Mouse (Mus musculus) stomach, embryonic 16.5 days (tissue): ENCODE measurements around the gene Atp8a2. TPM values are rescaled to one million over a fixed set of nuclear protein-coding genes. Genes with fewer than 3 reads are reported as not detected.

ENCODE experiments used
- ATAC-seq: fragments of 200-750 bp; cut with Nextera tagmentation; 2 replicates; pipeline ENCODE4 v1.8.0; 2017; ENCODE audit warnings: moderate number of reproducible peaks, moderate TSS enrichment; ENCODE audit not compliant: insufficient read depth, low FRiP score
- H3K27ac ChIP-seq: fragments of 300-500 bp; sonication (generic); 2 replicates; pipeline ENCODE4 v1.5.1; 2014; ENCODE audit warnings: low read length
- H3K27me3 ChIP-seq: fragments of 300-500 bp; sonication (generic); 2 replicates; pipeline ENCODE4 v1.6.1; 2014; ENCODE audit warnings: low read length, control low read depth, mixed read lengths; ENCODE audit not compliant: control insufficient read depth, insufficient read depth
- H3K36me3 ChIP-seq: fragments of 300-500 bp; sonication (generic); 2 replicates; pipeline ENCODE4 v1.6.1; 2014; ENCODE audit warnings: low read length; ENCODE audit not compliant: control insufficient read depth, insufficient read depth
- H3K4me1 ChIP-seq: fragments of 300-500 bp; sonication (generic); 2 replicates; pipeline ENCODE4 v1.6.1; 2014; ENCODE audit warnings: low read length, control low read depth, mixed read lengths; ENCODE audit not compliant: control insufficient read depth, insufficient read depth
- H3K4me2 ChIP-seq: fragments of 300-500 bp; sonication (generic); 2 replicates; pipeline ENCODE4 v1.6.1; 2014; ENCODE audit warnings: low read depth, low read length, mixed read lengths
- H3K4me3 ChIP-seq: fragments of 300-500 bp; sonication (generic); replicated peaks from 2 replicates; pipeline ENCODE4 v1.5.1; 2014; ENCODE audit warnings: mild to moderate bottlenecking, low read length
- H3K9ac ChIP-seq: fragments of 300-500 bp; sonication (generic); 2 replicates; pipeline ENCODE4 v1.6.1; 2014; ENCODE audit warnings: low read length
- H3K9me3 ChIP-seq: fragments of 300-500 bp; sonication (generic); replicated peaks from 2 replicates; pipeline ENCODE4 v1.6.1; 2016; ENCODE audit warnings: low read length, control low read depth; ENCODE audit not compliant: control insufficient read depth
- WGBS: fragments of 180-500 bp; shearing (Covaris S2); extraction: QIAGEN DNeasy Blood & Tissue Kit; methylation state at CpG from one replicate; pipeline ENCODE4 v1.1.7; 2014; 5-methylcytosine and 5-hydroxymethylcytosine counted together
- polyA plus RNA-seq: library from polyadenylated mRNA; unstranded; fragments of >200 nt; fragmentation: Nextera tagmentation; extraction: Ambion mirVana; gene quantifications from 2 replicates; pipeline ENCODE4 v1.2.1, GENCODE M21; 2015

Atp8a2 gene
- polyA plus RNA-seq, 1 experiment from 2014 or later, result 5.4 TPM

DNA sequence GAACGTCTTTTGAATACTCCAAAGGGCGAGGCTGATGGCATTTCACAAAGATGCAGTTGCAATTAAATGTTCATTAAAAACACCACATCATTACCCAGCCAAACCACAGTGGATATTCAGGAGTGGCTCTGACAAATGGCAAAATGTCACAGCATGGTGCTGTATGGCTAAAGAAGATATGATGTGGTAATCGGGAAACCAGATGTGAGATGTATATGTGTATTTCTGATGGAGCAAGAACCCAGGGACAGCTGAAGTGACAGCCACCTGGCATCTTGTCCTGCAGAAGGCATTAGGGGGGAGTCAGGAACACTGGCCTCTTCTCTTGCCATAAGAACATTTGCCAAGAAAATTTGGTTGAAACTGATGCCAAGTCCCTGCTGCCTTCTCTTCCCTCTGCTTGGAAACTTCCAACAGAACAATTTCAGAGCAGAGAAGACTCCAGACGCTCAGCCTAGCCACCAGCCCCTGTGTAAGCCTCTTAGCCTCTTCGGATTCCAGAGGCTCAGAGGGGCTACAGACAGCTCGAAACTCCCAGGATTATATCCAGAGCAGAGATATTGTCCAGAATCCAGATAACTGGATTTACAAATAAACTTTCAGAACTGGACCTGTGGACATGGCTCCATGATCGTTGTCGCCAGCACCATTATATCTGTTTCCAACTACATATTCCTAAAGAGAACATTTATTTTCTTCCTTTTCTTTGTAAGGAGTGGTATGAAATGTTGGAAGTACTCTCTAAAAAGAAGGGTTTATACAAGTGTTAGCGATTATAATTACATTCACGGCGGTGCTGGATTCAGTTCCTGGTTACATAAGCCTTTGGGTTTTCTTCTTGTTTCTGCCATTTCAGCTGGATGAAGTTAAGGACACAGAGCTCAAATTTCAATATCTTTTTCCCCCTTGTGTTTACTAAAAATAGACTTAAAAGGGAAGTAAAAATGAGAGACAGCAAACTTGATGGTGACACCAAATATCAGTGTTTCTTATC lies 413.3 kb downstream of the Atp8a2 start:
- WGBS, result 72% methylated on average over 11 of the region's 11 CpGs
- no peak overlapping the region for H3K27ac ChIP-seq
- H3K4me3 ChIP-seq, result no peak overlapping the region
- no peak overlapping the region for H3K9ac ChIP-seq
- H3K27me3 ChIP-seq, result no peaks in the 10 kb centered on the region
- ATAC-seq, result no peak
- no peaks in the 10 kb centered on the region for H3K36me3 ChIP-seq
- no peaks in the 10 kb centered on the region for H3K9me3 ChIP-seq
- H3K4me1 ChIP-seq, result no peaks in the 10 kb centered on the region
- no peak overlapping the region for H3K4me2 ChIP-seq

DNA sequence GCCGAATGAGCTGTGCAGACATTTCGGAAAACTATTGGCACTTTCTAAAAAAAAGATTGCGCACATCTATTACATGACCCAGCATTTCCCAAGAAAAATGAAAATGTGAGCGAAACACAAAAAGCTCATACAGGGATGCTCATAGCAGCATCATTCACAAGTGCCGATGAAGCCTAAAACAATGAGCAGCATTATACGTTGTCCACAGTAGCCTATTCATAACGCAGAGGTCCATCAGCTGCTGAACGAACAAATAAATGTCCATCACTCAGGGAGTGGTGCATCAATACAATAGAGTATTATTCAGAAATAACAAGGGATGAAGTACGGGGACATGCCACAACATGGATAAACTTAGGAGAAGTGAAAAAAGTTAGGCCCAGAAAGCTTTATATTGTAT lies 416.6 kb downstream of the Atp8a2 start:
- no peak overlapping the region for H3K27ac ChIP-seq
- 84% methylated on average over 9 of the region's 9 CpGs for WGBS
- ATAC-seq, result no peak
- H3K36me3 ChIP-seq, result no peaks in the 10 kb centered on the region
- no peaks in the 10 kb centered on the region for H3K9me3 ChIP-seq
- no peak overlapping the region for H3K4me2 ChIP-seq
- no peak overlapping the region for H3K9ac ChIP-seq
- no peak overlapping the region for H3K4me3 ChIP-seq
- H3K27me3 ChIP-seq, result no peaks in the 10 kb centered on the region
- no peaks in the 10 kb centered on the region for H3K4me1 ChIP-seq

DNA sequence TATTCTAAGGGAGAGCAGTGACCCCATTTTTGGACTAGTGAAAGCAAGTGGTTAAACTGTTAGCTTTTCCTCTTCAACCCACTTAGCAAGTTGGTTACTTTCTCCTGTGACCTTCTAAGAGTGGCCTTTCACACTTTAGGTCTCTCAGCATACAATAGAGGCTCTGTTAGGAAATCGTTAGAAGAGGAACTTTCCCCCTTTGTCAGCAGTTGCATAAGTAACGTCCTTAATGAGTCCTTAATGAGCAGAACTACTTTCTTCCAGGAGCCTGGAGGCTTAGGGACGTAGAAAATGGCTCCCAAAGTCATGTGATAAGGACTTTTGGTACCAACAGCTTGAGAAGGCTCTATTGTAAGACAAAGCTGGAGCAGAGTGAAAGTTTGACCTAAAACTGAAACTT lies 434.8 kb downstream of the Atp8a2 start:
- 61% methylated on average over 3 of the region's 3 CpGs for WGBS

DNA sequence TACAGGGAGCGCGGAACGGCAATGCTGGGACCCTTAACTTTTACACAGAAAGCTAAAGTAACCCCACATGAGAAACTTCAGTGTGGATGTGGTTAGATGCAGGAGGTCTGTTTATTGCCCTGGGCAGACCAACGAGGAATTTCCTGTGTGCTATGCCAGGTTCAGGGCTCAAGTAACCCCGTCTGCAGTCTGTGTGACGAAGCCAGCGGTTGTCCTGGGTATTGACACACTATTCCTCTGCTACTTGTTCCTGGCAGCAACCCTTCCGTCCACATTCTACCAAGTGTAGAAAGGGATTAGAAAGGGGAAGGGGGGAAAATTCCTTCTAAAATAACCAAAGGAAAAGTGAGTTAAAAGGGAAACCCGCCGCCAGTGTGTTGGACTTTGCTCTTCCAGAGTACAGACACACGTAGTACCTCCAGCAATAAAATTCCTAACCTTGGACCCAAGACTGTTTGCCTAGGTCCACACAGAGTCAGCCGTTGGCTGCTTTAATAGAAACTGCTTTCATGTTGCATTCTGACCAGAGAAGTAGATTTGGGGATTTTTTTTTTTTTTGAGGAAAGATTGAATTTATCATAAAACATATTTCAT lies 437.0 kb downstream of the Atp8a2 start:
- 57% methylated on average over 12 of the region's 12 CpGs for WGBS
- H3K9ac ChIP-seq, result no peak overlapping the region
- no peak; the same call in 1 of the 2 replicates for ATAC-seq
- no peaks in the 10 kb centered on the region for H3K36me3 ChIP-seq
- H3K9me3 ChIP-seq, result no peaks in the 10 kb centered on the region
- no peaks in the 10 kb centered on the region for H3K27me3 ChIP-seq
- no peak overlapping the region for H3K4me3 ChIP-seq
- no peak overlapping the region for H3K27ac ChIP-seq
- H3K4me1 ChIP-seq, result no peaks in the 10 kb centered on the region
- H3K4me2 ChIP-seq, result no peak overlapping the region

More for the DNA sequence above, 434.8 kb downstream of the Atp8a2 start:
- Histone ChIP-seq H3K9ac (no peak overlapping the region), H3K4me1 (no peaks in the 10 kb centered on the region), H3K36me3 (no peaks in the 10 kb centered on the region), H3K9me3 (no peaks in the 10 kb centered on the region), H3K27me3 (no peaks in the 10 kb centered on the region), H3K27ac (no peak overlapping the region), H3K4me3 (no peak overlapping the region), H3K4me2 (no peak overlapping the region)
- ATAC-seq, result no peak

DNA sequence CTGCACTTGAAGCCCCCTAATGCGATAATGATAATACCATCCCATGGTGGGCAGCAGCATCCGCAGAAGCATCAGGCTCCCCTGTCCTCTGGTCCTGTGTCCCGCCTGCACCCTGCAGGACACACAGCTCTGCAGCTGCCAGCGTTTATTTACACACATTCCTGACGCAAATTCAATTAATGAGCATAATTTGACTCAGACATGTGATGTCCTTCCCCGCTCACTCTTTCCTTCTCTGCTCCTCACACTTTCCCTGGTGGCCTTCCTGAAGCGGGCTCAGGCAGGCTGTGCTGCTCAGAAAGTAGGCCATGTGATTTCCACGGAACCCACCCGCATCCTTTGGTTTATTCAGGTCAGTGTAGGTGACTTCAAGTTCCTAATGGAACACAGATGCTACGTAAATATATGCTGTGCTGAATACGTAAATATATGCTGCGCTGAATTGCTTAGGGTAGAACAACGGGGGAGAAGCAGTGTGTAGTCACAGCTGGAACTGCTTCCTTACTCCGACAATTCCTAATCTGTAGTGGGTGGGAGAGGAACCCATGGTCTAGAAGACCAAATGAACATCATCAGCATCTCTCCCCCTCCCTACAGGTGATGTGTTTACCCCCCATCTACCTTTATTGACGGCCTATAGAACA lies 437.7 kb downstream of the Atp8a2 start:
- Histone ChIP-seq H3K4me2 (no peak overlapping the region), H3K9ac (no peak overlapping the region), H3K9me3 (no peaks in the 10 kb centered on the region), H3K27me3 (no peaks in the 10 kb centered on the region), H3K36me3 (no peaks in the 10 kb centered on the region), H3K27ac (no peak overlapping the region), H3K4me1 (no peaks in the 10 kb centered on the region), H3K4me3 (no peak overlapping the region)
- 56% methylated on average over 15 of the region's 15 CpGs for WGBS
- ATAC-seq, result no peak

DNA sequence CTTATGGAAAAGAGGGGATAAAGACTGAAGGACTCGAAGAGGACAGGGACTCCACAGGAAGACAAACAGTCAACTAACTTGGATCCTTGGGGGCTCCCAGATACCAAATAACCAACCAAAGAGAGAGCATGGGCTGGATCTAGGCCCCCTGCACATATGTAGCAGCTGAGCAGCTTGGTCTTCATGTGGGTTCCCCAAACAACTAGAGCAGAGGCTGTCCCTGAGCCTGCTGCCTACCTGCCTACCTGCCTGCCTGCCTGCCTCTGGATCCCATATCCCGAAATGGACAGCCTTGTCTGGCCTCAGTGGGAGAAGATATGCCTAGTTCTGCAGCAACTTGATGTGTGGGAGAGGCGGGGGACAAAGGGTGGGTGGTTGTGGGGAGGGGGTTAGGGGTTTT lies 444.6 kb downstream of the Atp8a2 start:
- Histone ChIP-seq H3K9me3 (no peaks in the 10 kb centered on the region), H3K36me3 (no peaks in the 10 kb centered on the region), H3K27ac (no peak overlapping the region)

DNA sequence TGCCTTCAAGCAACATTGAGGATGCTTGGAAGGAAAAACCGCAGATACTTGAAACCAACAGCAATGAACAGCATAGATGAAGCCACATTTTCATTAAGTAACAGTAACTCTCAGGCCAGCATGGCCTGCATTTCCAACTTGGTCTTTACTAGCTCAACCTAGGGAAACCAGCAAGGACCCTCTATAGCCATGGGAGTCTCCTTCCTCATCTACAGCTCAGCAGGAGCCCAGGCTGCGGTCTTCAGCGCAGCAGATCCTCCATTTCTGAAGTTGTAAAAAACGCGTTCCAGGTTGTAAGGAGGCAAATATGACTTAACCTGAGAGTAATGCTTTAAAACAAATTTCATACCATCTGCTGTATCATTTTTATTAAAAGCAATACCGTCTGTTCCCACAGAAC lies 447.0 kb downstream of the Atp8a2 start:
- Histone ChIP-seq H3K27me3 (no peaks in the 10 kb centered on the region), H3K9ac (no peak overlapping the region), H3K27ac (no peak overlapping the region), H3K4me3 (no peak overlapping the region), H3K4me2 (no peak overlapping the region), H3K36me3 (no peaks in the 10 kb centered on the region), H3K4me1 (no peaks in the 10 kb centered on the region), H3K9me3 (no peaks in the 10 kb centered on the region)
- WGBS, result 88% methylated on average over 6 of the region's 6 CpGs
- no peak for ATAC-seq

More for the DNA sequence above, 444.6 kb downstream of the Atp8a2 start:
- 79% methylated on average over 3 of the region's 3 CpGs for WGBS
- Histone ChIP-seq H3K27me3 (no peaks in the 10 kb centered on the region), H3K4me3 (no peak overlapping the region), H3K4me2 (no peak overlapping the region), H3K9ac (no peak overlapping the region), H3K4me1 (no peaks in the 10 kb centered on the region)
- no peak for ATAC-seq

DNA sequence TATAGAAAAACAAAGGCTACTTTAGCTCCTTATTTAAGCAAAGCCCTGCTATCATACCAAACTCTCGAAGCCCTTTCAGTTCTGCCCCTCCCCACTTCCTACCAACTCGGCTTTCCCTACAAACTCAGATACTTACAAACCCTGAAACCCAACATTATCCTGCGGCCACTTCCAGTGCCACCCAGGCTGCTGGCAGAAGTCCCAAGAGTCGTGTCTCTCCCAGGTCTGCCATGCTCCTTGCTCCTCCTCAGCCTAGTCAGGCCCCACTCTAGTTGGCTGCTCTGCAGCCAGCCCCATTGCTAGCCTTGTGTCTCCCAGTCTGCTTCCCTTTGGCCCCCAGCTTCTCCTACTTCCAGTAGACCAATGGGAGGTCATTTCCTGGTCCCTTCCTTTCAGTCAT lies 451.3 kb downstream of the Atp8a2 start:
- no peak overlapping the region for H3K4me2 ChIP-seq
- no peaks in the 10 kb centered on the region for H3K36me3 ChIP-seq
- H3K27me3 ChIP-seq, result no peaks in the 10 kb centered on the region
- WGBS, result 52% methylated on average over 4 of the region's 4 CpGs
- no peaks in the 10 kb centered on the region for H3K4me1 ChIP-seq
- no peak overlapping the region for H3K27ac ChIP-seq
- H3K4me3 ChIP-seq, result no peak overlapping the region
- no peaks in the 10 kb centered on the region for H3K9me3 ChIP-seq
- no peak overlapping the region for H3K9ac ChIP-seq
- no peak for ATAC-seq

DNA sequence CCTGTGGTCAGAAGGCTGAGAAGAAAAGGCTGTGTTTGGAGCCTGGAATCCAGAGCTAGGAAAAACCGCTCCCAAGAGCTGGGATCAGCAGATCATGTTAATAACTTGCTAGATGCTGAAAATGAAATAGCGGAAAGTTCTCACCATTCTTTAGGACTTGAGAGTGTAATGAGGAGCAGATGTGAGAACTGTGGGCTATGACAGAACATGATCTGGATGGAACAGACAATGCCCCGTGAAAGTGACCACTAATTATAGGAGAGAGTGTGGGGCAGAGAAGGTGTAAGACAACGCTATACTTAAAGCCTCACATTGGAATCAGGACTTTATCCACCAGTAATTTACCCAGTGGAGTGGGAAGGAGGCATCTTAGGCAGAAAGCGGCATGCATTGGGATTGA lies 455.2 kb downstream of the Atp8a2 start:
- ATAC-seq, result no peak
- no peaks in the 10 kb centered on the region for H3K9me3 ChIP-seq
- no peak overlapping the region for H3K4me3 ChIP-seq
- H3K4me2 ChIP-seq, result no peak overlapping the region
- H3K9ac ChIP-seq, result no peak overlapping the region
- no peaks in the 10 kb centered on the region for H3K36me3 ChIP-seq
- H3K27me3 ChIP-seq, result no peaks in the 10 kb centered on the region
- peaks cover 5% of the 10 kb centered on the region; the same call in 1 of the 2 replicates for H3K4me1 ChIP-seq
- no peak overlapping the region for H3K27ac ChIP-seq
- 90% methylated on average over 5 of the region's 5 CpGs for WGBS
